Mouse (Mus musculus): ENCODE results near the gene Unc5b. TPM values are rescaled to one million over a fixed set of nuclear protein-coding genes. Genes with fewer than 3 reads are reported as not detected.
A peak's percentile ranks its signal among the peaks of the same experiment; 100 is the strongest.

The Unc5b gene
- polyA plus RNA-seq, 1 experiment from 2014 or later = 2.3 TPM

DNA sequence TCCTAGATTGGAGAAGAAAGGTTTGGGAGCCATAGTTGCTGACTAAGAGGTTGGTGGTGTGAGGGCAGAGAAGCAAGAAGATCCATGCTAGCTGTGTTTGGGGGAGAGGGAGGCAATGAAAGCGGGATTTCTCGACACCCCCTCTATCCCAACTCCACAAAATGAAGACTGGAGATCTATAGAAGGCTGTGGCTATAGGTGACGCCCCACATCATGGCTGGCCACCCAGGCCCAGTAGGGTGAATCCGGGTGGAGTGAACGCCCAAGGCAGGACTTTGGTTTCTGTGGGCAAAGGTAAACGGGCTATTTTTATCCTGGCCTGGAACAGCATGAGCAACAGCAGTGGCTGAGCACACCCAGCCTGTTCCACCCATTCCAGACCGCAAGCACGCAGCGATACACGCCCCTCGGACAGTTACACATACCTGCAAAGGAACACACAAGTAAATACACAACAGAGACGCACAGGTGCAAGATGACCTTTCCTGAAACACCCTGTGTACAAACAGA is 1.3 kb upstream of the Unc5b start:
- H3K27ac ChIP-seq (ENCODE audit: low read depth, low read length) = no peak overlapping the region
- H3K36me3 ChIP-seq (ENCODE audit: control insufficient read depth, insufficient read depth, low read length) = no peaks in the 10 kb centered on the region
- no peak for DNase-seq (ENCODE audit: low spot score)
- H3K27me3 ChIP-seq (ENCODE audit: control insufficient read depth, insufficient read depth, low read length) = peaks cover 64% of the 10 kb centered on the region
- no peak overlapping the region for H3K9ac ChIP-seq (ENCODE audit: low read depth, low read length)
- H3K9me3 ChIP-seq (ENCODE audit: control insufficient read depth, low read length) = no peaks in the 10 kb centered on the region
- H3K4me3 ChIP-seq (ENCODE audit: low read depth, low read length) = no peak overlapping the region
- H3K4me2 ChIP-seq (replicated peaks; ENCODE audit: low read depth, low read length) = no peak overlapping the region
- 71% methylated on average over 12 of the region's 12 CpGs for whole genome bisulfite sequencing
- ATAC-seq (ENCODE audit: low FRiP score) = no peak
- peaks cover 4% of the 10 kb centered on the region; the same call in 1 of the 2 replicates for H3K4me1 ChIP-seq (replicated peaks; ENCODE audit: control insufficient read depth, insufficient read depth, low read length)

DNA sequence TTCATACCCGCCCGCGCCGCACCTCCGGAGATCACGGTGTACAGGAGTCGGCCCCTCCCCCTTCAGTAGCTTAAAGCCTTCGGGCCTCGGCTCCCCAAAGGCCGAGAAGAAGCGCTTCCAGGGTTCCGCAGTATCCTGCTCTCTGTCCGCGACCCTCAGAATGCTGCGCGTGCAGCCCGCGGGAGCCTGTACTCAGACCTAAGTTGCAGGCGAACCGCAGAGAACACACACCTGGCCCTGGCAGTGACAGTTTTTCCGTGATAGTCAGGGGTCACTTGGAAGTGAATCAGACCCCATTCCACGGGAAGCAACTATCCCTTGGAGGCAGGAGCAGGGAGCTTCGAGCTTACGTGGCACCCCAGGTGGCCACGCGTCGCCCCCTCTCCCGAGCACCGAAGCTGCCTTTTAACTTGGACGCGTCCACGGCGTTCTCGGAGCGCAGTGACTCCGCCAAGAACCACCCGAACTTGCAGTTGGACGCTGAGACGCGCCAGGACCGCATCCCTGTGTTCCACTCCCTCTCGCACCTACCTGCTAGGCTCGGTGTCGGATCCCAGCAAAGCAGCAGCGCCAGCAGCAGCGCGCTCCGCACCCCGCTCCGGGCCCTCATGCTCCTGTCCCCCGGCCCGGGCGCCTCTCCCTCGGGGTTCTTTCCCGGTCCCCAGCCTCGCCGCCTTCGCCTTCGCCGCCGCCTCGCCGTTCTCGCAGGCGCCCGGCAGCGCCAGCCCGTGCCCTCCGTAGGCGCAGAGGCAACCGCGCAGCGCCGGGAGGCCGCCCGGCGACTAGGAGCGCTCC is 628 bp downstream of the Unc5b start:
- peaks cover 79% of the 10 kb centered on the region for H3K27me3 ChIP-seq (ENCODE audit: control insufficient read depth, insufficient read depth, low read length)
- H3K4me3 ChIP-seq (ENCODE audit: low read depth, low read length) = peak overlapping the region; percentile 62
- peak; percentile 43 for DNase-seq (ENCODE audit: low spot score)
- H3K36me3 ChIP-seq (ENCODE audit: control insufficient read depth, insufficient read depth, low read length) = no peaks in the 10 kb centered on the region
- H3K9me3 ChIP-seq (ENCODE audit: control insufficient read depth, low read length) = no peaks in the 10 kb centered on the region
- H3K27ac ChIP-seq (ENCODE audit: low read depth, low read length) = no peak overlapping the region
- H3K4me2 ChIP-seq (replicated peaks; ENCODE audit: low read depth, low read length) = peak overlapping the region; percentile 98
- ATAC-seq (ENCODE audit: low FRiP score) = peak; percentile 44; the same call in 1 of the 2 replicates
- H3K4me1 ChIP-seq (replicated peaks; ENCODE audit: control insufficient read depth, insufficient read depth, low read length) = peaks cover 10% of the 10 kb centered on the region
- H3K9ac ChIP-seq (ENCODE audit: low read depth, low read length) = peak overlapping the region; percentile 61
- under 1% methylated on average over 78 of the region's 78 CpGs for WGBS

DNA sequence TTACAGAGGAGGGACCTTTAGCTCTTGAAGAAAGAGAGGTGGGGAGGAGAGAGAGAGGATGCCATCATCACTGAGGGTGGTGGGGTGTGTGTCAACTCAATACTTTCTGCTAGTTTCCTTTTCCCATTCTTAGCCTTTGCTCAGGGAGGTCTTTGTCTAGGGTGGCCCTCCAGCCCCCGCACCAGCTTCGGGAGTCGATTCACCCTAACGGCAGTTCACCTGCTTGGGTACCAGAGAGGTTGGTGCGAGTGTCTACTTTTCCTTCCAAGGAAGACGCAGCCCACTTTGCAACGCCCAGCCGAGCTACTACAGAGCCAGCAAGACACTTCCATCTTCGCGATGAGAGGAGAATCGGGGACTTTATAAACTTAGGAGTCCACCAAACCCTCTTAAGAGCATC is 1.4 kb downstream of the Unc5b start:
- no peaks in the 10 kb centered on the region for H3K36me3 ChIP-seq (ENCODE audit: control insufficient read depth, insufficient read depth, low read length)
- DNase-seq (ENCODE audit: low spot score) (peak; percentile 34), ATAC-seq (ENCODE audit: low FRiP score) (no peak)
- no peak overlapping the region for H3K27ac ChIP-seq (ENCODE audit: low read depth, low read length)
- H3K4me3 ChIP-seq (ENCODE audit: low read depth, low read length) = peak overlapping the region; percentile 62
- peak overlapping the region; percentile 4; the same call in 1 of the 2 replicates for H3K9ac ChIP-seq (ENCODE audit: low read depth, low read length)
- H3K4me2 ChIP-seq (replicated peaks; ENCODE audit: low read depth, low read length) = peak overlapping the region; percentile 98
- peaks cover 81% of the 10 kb centered on the region for H3K27me3 ChIP-seq (ENCODE audit: control insufficient read depth, insufficient read depth, low read length)
- no peaks in the 10 kb centered on the region for H3K9me3 ChIP-seq (ENCODE audit: control insufficient read depth, low read length)
- WGBS = 2% methylated on average over 11 of the region's 11 CpGs
- H3K4me1 ChIP-seq (replicated peaks; ENCODE audit: control insufficient read depth, insufficient read depth, low read length) = peaks cover 10% of the 10 kb centered on the region

DNA sequence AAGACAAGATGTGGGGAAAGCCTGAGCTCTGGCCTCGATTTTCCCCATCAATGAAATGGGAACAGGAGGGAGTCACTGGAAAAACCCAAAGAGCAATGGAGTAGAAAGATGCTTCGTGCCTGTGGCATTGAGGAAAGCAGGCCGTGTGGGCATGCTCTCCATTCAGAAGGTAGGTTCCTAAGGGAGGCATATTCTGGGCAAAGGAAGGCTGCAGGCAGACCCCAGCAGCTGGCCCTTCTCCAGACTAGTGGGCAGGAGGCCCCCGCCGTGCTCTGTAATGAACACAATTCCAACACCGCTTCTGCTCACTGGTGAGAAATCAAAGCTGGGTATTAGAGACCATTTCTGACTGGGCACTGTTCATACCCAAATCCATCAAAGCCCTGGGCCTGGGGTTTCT is 2.3 kb downstream of the Unc5b start:
- Histone ChIP-seq H3K27ac (ENCODE audit: low read depth, low read length) (no peak overlapping the region), H3K4me1 (replicated peaks; ENCODE audit: control insufficient read depth, insufficient read depth, low read length) (peaks cover 10% of the 10 kb centered on the region), H3K36me3 (ENCODE audit: control insufficient read depth, insufficient read depth, low read length) (no peaks in the 10 kb centered on the region), H3K9me3 (ENCODE audit: control insufficient read depth, low read length) (no peaks in the 10 kb centered on the region), H3K4me3 (ENCODE audit: low read depth, low read length) (0 out of 2 replicates have a peak overlapping the region, but pooled peaks have one; percentile 6), H3K4me2 (replicated peaks; ENCODE audit: low read depth, low read length) (peak overlapping the region; percentile 17; the same call in 1 of the 2 replicates), H3K9ac (ENCODE audit: low read depth, low read length) (no peak overlapping the region), H3K27me3 (ENCODE audit: control insufficient read depth, insufficient read depth, low read length) (peaks cover 74% of the 10 kb centered on the region)
- ATAC-seq (ENCODE audit: low FRiP score) (no peak), DNase-seq (ENCODE audit: low spot score) (no peak)
- 34% methylated on average over 6 of the region's 6 CpGs for WGBS

DNA sequence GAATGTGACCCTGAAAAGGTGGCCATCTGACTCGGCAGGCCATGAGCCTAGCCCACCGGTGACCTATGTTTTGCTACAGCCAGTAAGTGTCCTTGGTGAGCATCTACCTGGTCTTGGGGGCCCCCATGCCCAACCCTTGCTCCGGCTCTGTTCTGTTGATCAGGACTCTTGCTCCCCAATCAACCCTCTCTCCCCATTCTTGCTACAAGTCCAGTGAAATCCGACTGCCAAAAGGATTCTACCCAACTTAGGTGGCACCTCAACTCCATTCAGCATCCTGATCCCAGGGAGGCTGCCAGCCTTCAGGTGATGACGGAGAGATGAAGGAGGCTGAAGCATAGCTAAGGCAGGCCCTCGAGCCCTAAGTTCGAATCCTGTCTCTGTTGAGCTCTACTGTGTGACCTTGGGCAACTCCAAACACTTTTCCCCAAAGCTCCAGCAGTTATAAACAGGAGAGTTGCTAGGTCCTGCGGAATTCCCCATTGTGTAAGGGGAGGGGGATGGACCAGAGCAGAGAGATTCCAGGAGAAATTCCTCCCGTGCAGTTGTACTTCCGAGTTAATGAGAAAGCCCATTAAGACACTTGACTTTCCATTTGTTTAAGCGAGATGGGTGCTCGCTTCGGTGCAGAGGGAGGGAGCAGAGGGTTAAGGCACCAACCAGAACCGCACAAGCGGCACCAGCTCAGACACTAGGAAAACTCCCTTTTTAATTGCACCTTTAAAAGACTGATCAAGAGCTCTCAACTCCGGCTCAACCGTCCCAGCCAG is 3.3 kb downstream of the Unc5b start:
- Histone ChIP-seq H3K9me3 (ENCODE audit: control insufficient read depth, low read length) (no peaks in the 10 kb centered on the region), H3K4me1 (replicated peaks; ENCODE audit: control insufficient read depth, insufficient read depth, low read length) (peaks cover 10% of the 10 kb centered on the region), H3K36me3 (ENCODE audit: control insufficient read depth, insufficient read depth, low read length) (no peaks in the 10 kb centered on the region), H3K9ac (ENCODE audit: low read depth, low read length) (no peak overlapping the region), H3K4me3 (ENCODE audit: low read depth, low read length) (no peak overlapping the region), H3K27me3 (ENCODE audit: control insufficient read depth, insufficient read depth, low read length) (peaks cover 71% of the 10 kb centered on the region), H3K27ac (ENCODE audit: low read depth, low read length) (no peak overlapping the region), H3K4me2 (replicated peaks; ENCODE audit: low read depth, low read length) (no peak overlapping the region)
- ATAC-seq (ENCODE audit: low FRiP score) (no peak), DNase-seq (ENCODE audit: low spot score) (no peak)
- WGBS = 44% methylated on average over 17 of the region's 17 CpGs

DNA sequence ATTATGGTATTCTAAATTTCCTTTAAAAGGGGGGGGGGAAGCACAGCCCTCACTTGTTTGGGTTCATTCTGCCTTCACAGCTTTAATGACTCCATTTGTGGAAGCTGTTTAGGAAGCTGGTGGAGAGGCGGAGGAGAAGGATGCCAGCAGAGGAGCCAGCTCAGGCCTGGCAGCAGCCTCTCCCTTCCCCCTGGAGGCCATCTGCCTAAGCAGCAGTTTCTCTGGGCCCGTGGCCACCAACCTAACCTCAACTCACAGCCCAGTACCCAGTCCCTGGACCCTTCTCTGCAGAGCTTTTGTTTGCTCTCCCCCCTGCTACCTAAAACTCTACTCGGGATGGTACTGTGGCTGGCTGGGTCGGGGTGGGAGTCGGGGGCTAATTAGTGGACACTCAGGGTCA is 4.1 kb downstream of the Unc5b start:
- Histone ChIP-seq H3K4me1 (replicated peaks; ENCODE audit: control insufficient read depth, insufficient read depth, low read length) (peaks cover 10% of the 10 kb centered on the region), H3K4me3 (ENCODE audit: low read depth, low read length) (peak overlapping the region; percentile 30), H3K9me3 (ENCODE audit: control insufficient read depth, low read length) (no peaks in the 10 kb centered on the region), H3K9ac (ENCODE audit: low read depth, low read length) (no peak overlapping the region), H3K36me3 (ENCODE audit: control insufficient read depth, insufficient read depth, low read length) (no peaks in the 10 kb centered on the region), H3K27me3 (ENCODE audit: control insufficient read depth, insufficient read depth, low read length) (peaks cover 62% of the 10 kb centered on the region), H3K4me2 (replicated peaks; ENCODE audit: low read depth, low read length) (peak overlapping the region; percentile 70), H3K27ac (ENCODE audit: low read depth, low read length) (no peak overlapping the region)
- ATAC-seq (ENCODE audit: low FRiP score) = no peak
- DNase-seq (ENCODE audit: low spot score) = peak; percentile 33
- WGBS = 20% methylated on average over 5 of the region's 5 CpGs

DNA sequence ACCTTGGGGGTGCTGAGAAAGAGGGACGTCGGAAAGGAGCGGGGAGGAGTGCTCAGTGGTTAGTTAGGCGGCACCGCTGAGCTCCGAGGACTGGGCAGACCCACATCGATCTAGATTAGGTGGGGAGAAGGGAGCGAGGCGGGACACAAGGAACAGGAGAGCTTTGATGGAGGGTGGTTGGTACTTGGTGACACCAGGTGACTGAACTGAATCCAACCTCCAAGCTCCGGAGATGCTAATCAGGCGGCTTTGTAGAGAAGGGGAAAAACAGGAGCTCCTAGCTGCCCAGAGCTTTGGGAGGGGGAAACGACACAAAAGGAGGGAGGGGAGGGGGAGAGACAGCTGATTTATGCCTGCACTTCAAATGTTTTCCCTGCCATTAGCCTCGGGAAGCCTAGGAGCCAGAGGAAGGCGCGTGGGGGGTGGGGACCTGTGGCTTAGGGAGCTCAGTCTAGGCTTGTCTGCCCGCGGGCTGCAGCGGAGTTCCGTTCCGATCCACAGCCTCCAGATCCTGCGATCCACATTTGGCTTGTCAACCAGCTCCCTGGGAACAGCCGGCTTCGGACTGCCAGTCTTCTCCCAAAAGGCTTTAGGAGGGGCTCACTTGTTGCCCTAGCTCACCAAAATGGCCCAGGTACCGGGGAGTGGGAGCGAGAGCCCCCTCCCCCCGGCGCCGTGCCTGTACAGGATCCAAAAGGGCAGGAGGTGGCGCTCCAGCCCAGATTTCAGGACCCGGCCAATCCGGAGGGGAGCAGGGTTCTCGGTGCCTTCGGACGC is 4.7 kb downstream of the Unc5b start:
- H3K9me3 ChIP-seq (ENCODE audit: control insufficient read depth, low read length) = no peaks in the 10 kb centered on the region
- peaks cover 10% of the 10 kb centered on the region for H3K4me1 ChIP-seq (replicated peaks; ENCODE audit: control insufficient read depth, insufficient read depth, low read length)
- peak overlapping the region; percentile 30 for H3K4me3 ChIP-seq (ENCODE audit: low read depth, low read length)
- peak; percentile 66 for DNase-seq (ENCODE audit: low spot score)
- peaks cover 58% of the 10 kb centered on the region for H3K27me3 ChIP-seq (ENCODE audit: control insufficient read depth, insufficient read depth, low read length)
- no peaks in the 10 kb centered on the region for H3K36me3 ChIP-seq (ENCODE audit: control insufficient read depth, insufficient read depth, low read length)
- WGBS = under 1% methylated on average over 34 of the region's 34 CpGs
- peak; percentile 36; the same call in 1 of the 2 replicates for ATAC-seq (ENCODE audit: low FRiP score)
- peak overlapping the region; percentile 70 for H3K4me2 ChIP-seq (replicated peaks; ENCODE audit: low read depth, low read length)
- H3K27ac ChIP-seq (ENCODE audit: low read depth, low read length) = no peak overlapping the region
- peak overlapping the region; percentile 44; the same call in 1 of the 2 replicates for H3K9ac ChIP-seq (ENCODE audit: low read depth, low read length)

DNA sequence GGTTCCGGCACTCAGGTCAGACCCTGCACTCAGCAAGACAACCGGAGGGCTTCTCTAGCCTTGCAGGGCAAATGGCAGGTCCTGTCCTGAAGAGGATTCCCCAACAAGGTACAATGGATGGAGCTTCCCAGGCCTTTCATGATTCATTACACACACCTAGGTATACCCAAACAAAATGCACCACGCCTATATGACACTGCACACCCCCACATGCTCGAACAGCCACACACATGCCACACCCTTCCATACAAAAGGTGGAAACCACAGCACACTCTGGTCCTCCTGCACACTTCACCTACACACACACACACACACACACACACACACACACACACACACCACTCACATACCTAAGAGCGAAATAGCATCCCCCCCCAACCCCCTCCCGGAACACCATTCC is 5.4 kb downstream of the Unc5b start:
- no peaks in the 10 kb centered on the region for H3K36me3 ChIP-seq (ENCODE audit: control insufficient read depth, insufficient read depth, low read length)
- no peak overlapping the region for H3K27ac ChIP-seq (ENCODE audit: low read depth, low read length)
- no peak for DNase-seq (ENCODE audit: low spot score)
- 0 out of 2 replicates have a peak overlapping the region, but pooled peaks have one; percentile 70 for H3K4me2 ChIP-seq (replicated peaks; ENCODE audit: low read depth, low read length)
- no peaks in the 10 kb centered on the region for H3K9me3 ChIP-seq (ENCODE audit: control insufficient read depth, low read length)
- peaks cover 10% of the 10 kb centered on the region for H3K4me1 ChIP-seq (replicated peaks; ENCODE audit: control insufficient read depth, insufficient read depth, low read length)
- H3K27me3 ChIP-seq (ENCODE audit: control insufficient read depth, insufficient read depth, low read length) = peaks cover 53% of the 10 kb centered on the region
- 47% methylated on average over 6 of the region's 6 CpGs for WGBS
- no peak overlapping the region for H3K9ac ChIP-seq (ENCODE audit: low read depth, low read length)
- no peak overlapping the region for H3K4me3 ChIP-seq (ENCODE audit: low read depth, low read length)
- ATAC-seq (ENCODE audit: low FRiP score) = no peak

Measured in hindbrain, embryonic 11.5 days (tissue).